Mouse (Mus musculus): Measurements from ENCODE around the gene Ddr1. TPM values are rescaled to one million over a fixed set of nuclear protein-coding genes. Genes with fewer than 3 reads are reported as not detected.

Ddr1 gene
- polyA plus RNA-seq, 1 experiment, result 91.2 TPM

DNA sequence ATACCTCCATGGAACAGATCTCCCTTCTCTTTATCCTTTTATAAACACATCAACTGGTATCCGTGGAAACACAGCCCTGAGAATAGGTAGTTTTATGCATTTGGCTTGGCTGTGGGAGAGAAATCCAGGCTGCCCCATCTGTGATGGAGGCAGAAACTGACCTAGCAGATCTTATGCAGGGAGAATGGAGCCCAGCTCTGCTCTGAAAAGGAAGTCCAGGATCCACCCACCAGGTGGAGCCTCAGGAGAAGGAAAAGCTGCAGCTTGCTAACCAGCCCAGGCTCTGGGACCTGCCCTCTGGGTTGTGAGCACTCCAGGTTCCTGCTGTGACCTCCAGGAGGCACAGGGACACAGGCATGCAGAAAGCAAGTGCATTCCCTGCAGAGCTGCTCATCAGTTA, 70.4 kb downstream of the Ddr1 start:
- H3K27ac ChIP-seq (ENCODE audit: insufficient read depth, low read depth, low read length), result no peak overlapping the region
- no peak overlapping the region for H3K4me3 ChIP-seq (ENCODE audit: insufficient read depth, low read depth, low read length)
- 22% methylated on average over 1 of the region's 1 CpGs for WGBS
- TF ChIP-seq POLR2A (IDR thresholded peaks at IDR 0.05; ENCODE audit: low read depth, low read length) (no peak), CTCF (conservative IDR thresholded peaks at IDR 0.05; ENCODE audit: insufficient read depth, insufficient read length, low read depth, low read length) (peak; percentile 51; the same call in 1 of the 2 replicates)
- H3K4me1 ChIP-seq (ENCODE audit: control insufficient read depth, insufficient read depth, low read length), result no peaks in the 10 kb centered on the region; the same call in 1 of the 2 replicates
- no peaks in the 10 kb centered on the region for H3K36me3 ChIP-seq (ENCODE audit: control insufficient read depth, insufficient read depth, low read length)
- DNase-seq, result peak; percentile 56
- no peaks in the 10 kb centered on the region for H3K27me3 ChIP-seq (replicated peaks; ENCODE audit: control insufficient read depth, insufficient read depth, low read length)

Other genes starting within 250 kb of the Ddr1 start
- gene H2-Q10, start 234.5 kb downstream of the Ddr1 start, polyA plus RNA-seq (2012; rRNA removed), result 6.7 and 8.3 TPM in 2 replicates
- not detected in 2 replicates for gene Pou5f1, start 198.6 kb downstream of the Ddr1 start, polyA plus RNA-seq (2012; rRNA removed)
- 5.6 and 6.0 TPM in 2 replicates for gene Tcf19, start 187.8 kb downstream of the Ddr1 start, polyA plus RNA-seq (2012; rRNA removed)
- 6.9 and 7.5 TPM in 2 replicates for gene Cchcr1, start 187.5 kb downstream of the Ddr1 start, polyA plus RNA-seq (2012; rRNA removed)
- 0.19 and 0.38 TPM in 2 replicates for gene Psors1c2, start 171.4 kb downstream of the Ddr1 start, polyA plus RNA-seq (2012; rRNA removed)
- 0.67 and 1.3 TPM in 2 replicates for gene Cdsn, start 152.5 kb downstream of the Ddr1 start, polyA plus RNA-seq (2012; rRNA removed)
- 0.07 and 0.08 TPM in 2 replicates for gene 2300002M23Rik, start 137.2 kb downstream of the Ddr1 start, polyA plus RNA-seq (2012; rRNA removed)
- gene Sfta2, start 103.1 kb downstream of the Ddr1 start, polyA plus RNA-seq (2012; rRNA removed), result 0.80 and 1.3 TPM in 2 replicates
- not detected in 2 replicates for gene Gm9573, start 78.0 kb downstream of the Ddr1 start, polyA plus RNA-seq (2012; rRNA removed)
- not detected in 2 replicates for gene Mucl3, start 60.9 kb downstream of the Ddr1 start, polyA plus RNA-seq (2012; rRNA removed)
- gene Vars2, start 37.0 kb downstream of the Ddr1 start, polyA plus RNA-seq (2012; rRNA removed), result 21.5 and 31.3 TPM in 2 replicates
- gene Gtf2h4, start 30.9 kb downstream of the Ddr1 start, polyA plus RNA-seq (2012; rRNA removed), result 28.7 and 29.1 TPM in 2 replicates
- 26.3 and 28.4 TPM in 2 replicates for gene Ier3, start 117.1 kb upstream of the Ddr1 start, polyA plus RNA-seq (2012; rRNA removed)
- 45.3 and 45.7 TPM in 2 replicates for gene Flot1, start 118.6 kb upstream of the Ddr1 start, polyA plus RNA-seq (2012; rRNA removed)
- gene Tubb5, start 133.7 kb upstream of the Ddr1 start, polyA plus RNA-seq (2012; rRNA removed), result 98.9 and 109 TPM in 2 replicates
- gene Mdc1, start 136.9 kb upstream of the Ddr1 start, polyA plus RNA-seq (2012; rRNA removed), result 5.7 TPM in 2 replicates
- gene Nrm, start 156.7 kb upstream of the Ddr1 start, polyA plus RNA-seq (2012; rRNA removed), result 4.0 and 6.3 TPM in 2 replicates
- gene Ppp1r18, start 161.0 kb upstream of the Ddr1 start, polyA plus RNA-seq (2012; rRNA removed), result 12.4 and 17.8 TPM in 2 replicates
- 50.1 and 65.0 TPM in 2 replicates for gene Dhx16, start 175.2 kb upstream of the Ddr1 start, polyA plus RNA-seq (2012; rRNA removed)
- gene 2310061I04Rik, start 192.8 kb upstream of the Ddr1 start, polyA plus RNA-seq (2012; rRNA removed), result 118 and 132 TPM in 2 replicates
- 42.9 and 54.6 TPM in 2 replicates for gene Atat1, start 205.5 kb upstream of the Ddr1 start, polyA plus RNA-seq (2012; rRNA removed)
- gene Mrps18b, start 211.8 kb upstream of the Ddr1 start, polyA plus RNA-seq (2012; rRNA removed), result 91.4 and 94.1 TPM in 2 replicates
- gene Ppp1r10, start 211.8 kb upstream of the Ddr1 start, polyA plus RNA-seq (2012; rRNA removed), result 24.3 and 26.6 TPM in 2 replicates